In the genomic region with DNA sequence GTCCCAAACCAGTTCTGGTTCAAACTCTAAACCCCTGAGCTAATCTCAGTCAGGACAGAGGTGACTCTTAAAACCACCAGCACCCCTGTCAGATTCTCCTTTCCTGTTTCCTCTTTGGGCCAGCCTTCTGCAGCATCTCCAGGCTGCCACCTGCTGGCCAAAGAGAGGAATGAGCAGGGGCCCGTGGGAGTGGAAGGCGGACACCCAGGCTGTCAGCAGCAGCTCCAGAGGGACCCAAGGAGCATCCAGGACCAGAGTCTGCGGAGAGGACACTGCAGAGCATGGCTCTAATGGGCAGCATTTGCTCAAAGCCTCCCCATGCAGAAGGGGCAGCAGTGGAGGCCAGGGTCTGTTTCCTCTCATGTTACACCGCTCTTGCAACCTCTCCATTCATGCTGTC, we compare ENCODE assay signal across 8 mouse cellular contexts.
DNase-seq lines count a peak whose midpoint lies in the region; ATAC-seq and TF ChIP-seq lines count a peak whose summit lies in the region.

No protein-coding gene starts in this region.

- no peak overlapping the region for H3K4me3 ChIP-seq in C2C12 (ENCODE audit: insufficient read depth, poor library complexity, severe bottlenecking)
- no peak overlapping the region for H3K4me3 ChIP-seq in lung, embryonic 15.5 days

- intact Hi-C loops in gastrocnemius, postnatal 36 days (cut with DNase I) = loop anchor here (2.0 kb wide), 1 partner anchor 333 kb away; no protein-coding TSS in a partner anchor

- H3K9me3 ChIP-seq in lung, embryonic 15.5 days = no peaks in the 10 kb centered on the region

- no peak overlapping the region for H3K9ac ChIP-seq in lung, embryonic 15.5 days

- peak; percentile 69 to 75 for DNase-seq in adrenal gland, adult 18-20 months (ENCODE audit: low spot score in 2 of 2)
- DNase-seq in embryo, embryonic 10.5 days (ENCODE audit: low spot score) = peak; percentile 85
- peak; percentile 43 to 48 for DNase-seq in gastrocnemius, postnatal 36 days
- DNase-seq in layer of hippocampus, adult 11-12 months (ENCODE audit: low spot score) = peak; percentile 80
- peak; percentile 73 for DNase-seq in right cerebral cortex, adult 18-20 months
- peak; percentile 25 for DNase-seq in urinary bladder, postnatal 10 days (ENCODE audit: low spot score)

- 35% methylated on average over 4 of the region's 4 CpGs for WGBS in lung, embryonic 15.5 days

- H3K79me3 ChIP-seq in C2C12 (ENCODE audit: low read depth) = no peaks in the 10 kb centered on the region

- H3K27ac ChIP-seq in lung, embryonic 15.5 days = no peak overlapping the region

- TF ChIP-seq CTCF in C2C12 (IDR thresholded peaks at IDR 0.05; ENCODE audit: control insufficient read depth, insufficient read depth, insufficient read length) = peak; percentile 67

- ATAC-seq in lung, embryonic 15.5 days (ENCODE audit: borderline replicate concordance, extremely low read depth, low FRiP score, low TSS enrichment) = peak; percentile 23; the same call in 1 of the 2 replicates

- H3K36me3 ChIP-seq in C2C12 (ENCODE audit: control insufficient read depth, insufficient read depth) = no peaks in the 10 kb centered on the region
- no peaks in the 10 kb centered on the region for H3K36me3 ChIP-seq in lung, embryonic 15.5 days

- H3K4me1 ChIP-seq in lung, embryonic 15.5 days = peaks cover 6% of the 10 kb centered on the region

- H3K4me2 ChIP-seq in lung, embryonic 15.5 days = no peak overlapping the region

- H3K27me3 ChIP-seq in C2C12 (ENCODE audit: control insufficient read depth, insufficient read depth, insufficient read length) = no peaks in the 10 kb centered on the region
- H3K27me3 ChIP-seq in lung, embryonic 15.5 days = no peaks in the 10 kb centered on the region; the same call in 1 of the 2 replicates

- no peaks in the 10 kb centered on the region for H3K79me2 ChIP-seq in C2C12 (ENCODE audit: control insufficient read depth, insufficient read depth)

- no peak overlapping the region for H3ac ChIP-seq in C2C12 (ENCODE audit: control insufficient read depth, insufficient read length, low read depth)

TF ChIP-seq in C2C12, 6 proteins besides CTCF, POLR2A, EP300 and RAD21:
- TF ChIP-seq USF1 (IDR thresholded peaks at IDR 0.05; ENCODE audit: low read depth) (no peak), MYOG (IDR thresholded peaks at IDR 0.05; ENCODE audit: control insufficient read depth, extremely low read depth, insufficient read length) (no peak), CEBPB (IDR thresholded peaks at IDR 0.05; ENCODE audit: low read depth) (no peak), FOSL1 (IDR thresholded peaks at IDR 0.05; ENCODE audit: insufficient read depth, low read length, poor library complexity, severe bottlenecking) (no peak), MYOD1 (IDR thresholded peaks at IDR 0.05; ENCODE audit: control insufficient read depth, insufficient read length, low read depth) (no peak), MAX (IDR thresholded peaks at IDR 0.05) (no peak)
TF ChIP-seq in C2C12: peak in this region for 0.

Comparison
In these comparisons a context has a peak if more than half of its experiments do, and no peak if none do; other contexts are left out.
1. DNase-seq: peak in every context shown above with its lines; median percentile 85 in embryo, embryonic 10.5 days; 80 in layer of hippocampus, adult 11-12 months; 73 in right cerebral cortex, adult 18-20 months; 72 in adrenal gland, adult 18-20 months; 46 in gastrocnemius, postnatal 36 days; 25 in urinary bladder, postnatal 10 days.